Mouse (Mus musculus) stomach, embryonic 16.5 days (tissue): ENCODE results near the gene Tgfbr1. TPM values are rescaled to one million over a fixed set of nuclear protein-coding genes. Genes with fewer than 3 reads are reported as not detected.

Experiments used
- ATAC-seq: fragments of 200-750 bp; cut with Nextera tagmentation; 2 replicates; pipeline ENCODE4 v1.8.0; 2017; ENCODE audit warnings: moderate number of reproducible peaks, moderate TSS enrichment; ENCODE audit not compliant: insufficient read depth, low FRiP score
- H3K27ac ChIP-seq: fragments of 300-500 bp; sonication (generic); 2 replicates; pipeline ENCODE4 v1.5.1; 2014; ENCODE audit warnings: low read length
- H3K27me3 ChIP-seq: fragments of 300-500 bp; sonication (generic); 2 replicates; pipeline ENCODE4 v1.6.1; 2014; ENCODE audit warnings: low read length, control low read depth, mixed read lengths; ENCODE audit not compliant: control insufficient read depth, insufficient read depth
- H3K36me3 ChIP-seq: fragments of 300-500 bp; sonication (generic); 2 replicates; pipeline ENCODE4 v1.6.1; 2014; ENCODE audit warnings: low read length; ENCODE audit not compliant: control insufficient read depth, insufficient read depth
- H3K4me1 ChIP-seq: fragments of 300-500 bp; sonication (generic); 2 replicates; pipeline ENCODE4 v1.6.1; 2014; ENCODE audit warnings: low read length, control low read depth, mixed read lengths; ENCODE audit not compliant: control insufficient read depth, insufficient read depth
- H3K4me2 ChIP-seq: fragments of 300-500 bp; sonication (generic); 2 replicates; pipeline ENCODE4 v1.6.1; 2014; ENCODE audit warnings: low read depth, low read length, mixed read lengths
- H3K4me3 ChIP-seq: fragments of 300-500 bp; sonication (generic); replicated peaks from 2 replicates; pipeline ENCODE4 v1.5.1; 2014; ENCODE audit warnings: mild to moderate bottlenecking, low read length
- H3K9ac ChIP-seq: fragments of 300-500 bp; sonication (generic); 2 replicates; pipeline ENCODE4 v1.6.1; 2014; ENCODE audit warnings: low read length
- H3K9me3 ChIP-seq: fragments of 300-500 bp; sonication (generic); replicated peaks from 2 replicates; pipeline ENCODE4 v1.6.1; 2016; ENCODE audit warnings: low read length, control low read depth; ENCODE audit not compliant: control insufficient read depth
- WGBS: fragments of 180-500 bp; shearing (Covaris S2); extraction: QIAGEN DNeasy Blood & Tissue Kit; methylation state at CpG from one replicate; pipeline ENCODE4 v1.1.7; 2014; 5-methylcytosine and 5-hydroxymethylcytosine counted together
- polyA plus RNA-seq: library from polyadenylated mRNA; unstranded; fragments of >200 nt; fragmentation: Nextera tagmentation; extraction: Ambion mirVana; gene quantifications from 2 replicates; pipeline ENCODE4 v1.2.1, GENCODE M21; 2015

The Tgfbr1 gene
- polyA plus RNA-seq, 1 experiment from 2014 or later, result 30.5 TPM

DNA sequence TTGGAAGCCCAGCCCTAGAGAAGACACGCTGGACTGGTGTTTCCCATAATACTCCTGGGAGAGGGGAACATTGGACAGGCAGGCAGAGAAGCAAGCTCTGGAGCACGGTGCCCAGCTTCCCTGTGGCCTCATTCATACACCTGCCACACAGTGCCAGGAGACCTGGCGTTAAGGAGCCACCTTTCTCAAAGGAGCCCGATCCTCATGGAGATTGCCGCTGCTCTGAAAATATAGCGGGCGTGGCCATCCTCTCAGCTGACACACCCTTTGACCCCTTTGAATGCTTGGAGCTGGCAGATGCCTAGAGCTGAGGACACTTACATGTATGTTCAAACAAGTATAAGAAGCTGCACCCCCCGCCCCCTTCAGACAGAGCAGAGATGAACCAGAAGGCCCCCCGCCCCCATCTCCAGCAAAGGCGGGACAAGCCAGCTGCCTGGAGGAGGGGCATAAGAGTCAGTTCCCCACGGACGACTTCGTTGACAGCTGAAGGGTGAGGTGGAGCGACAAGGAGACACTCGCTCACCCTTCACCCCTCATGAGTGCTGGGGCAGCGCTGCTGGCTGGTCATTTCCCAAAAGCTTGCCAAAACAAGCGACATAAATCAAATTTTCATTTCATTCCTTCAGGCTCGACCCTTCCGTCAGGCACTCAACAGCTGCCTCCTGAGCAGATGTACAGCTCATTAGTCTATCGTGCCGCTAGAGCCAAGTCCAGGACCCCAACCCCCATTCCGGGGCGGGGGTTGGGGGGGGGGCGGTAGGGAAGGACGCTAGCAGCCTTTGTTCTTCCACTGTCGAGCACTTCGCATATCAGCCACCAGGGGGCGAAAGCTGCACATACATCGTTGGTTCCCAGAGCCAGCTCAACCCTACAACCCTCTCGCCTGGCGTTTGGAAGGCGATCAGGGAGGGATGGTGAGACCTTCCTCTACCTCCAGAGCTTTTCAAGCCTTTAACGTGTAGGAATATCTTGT is 84.6 kb downstream of the Tgfbr1 start:
- Histone ChIP-seq H3K36me3 (no peaks in the 10 kb centered on the region), H3K9ac (peak overlapping the region; percentile 84), H3K4me3 (peak overlapping the region; percentile 62), H3K27me3 (no peaks in the 10 kb centered on the region), H3K4me2 (peak overlapping the region; percentile 100), H3K9me3 (no peaks in the 10 kb centered on the region), H3K27ac (peak overlapping the region; percentile 76), H3K4me1 (peaks cover 9% of the 10 kb centered on the region)
- ATAC-seq, result peak; percentile 83
- WGBS, result 2% methylated on average over 33 of the region's 33 CpGs

- no peak for ATAC-seq
- Histone ChIP-seq H3K36me3 (no peaks in the 10 kb centered on the region), H3K9me3 (no peaks in the 10 kb centered on the region), H3K9ac (no peak overlapping the region), H3K4me2 (no peak overlapping the region), H3K4me1 (peaks cover 9% of the 10 kb centered on the region), H3K4me3 (no peak overlapping the region), H3K27ac (no peak overlapping the region), H3K27me3 (no peaks in the 10 kb centered on the region)
- WGBS, result 81% methylated on average over 6 of the region's 6 CpGs
Observed at GRCm38 (mm10) chr4:47438956-47439355, 85.9 kb downstream of the Tgfbr1 start.

GRCm38 (mm10) chr4:47440951-47441350 is 87.9 kb downstream of the Tgfbr1 start:
- no peaks in the 10 kb centered on the region for H3K36me3 ChIP-seq
- no peaks in the 10 kb centered on the region for H3K27me3 ChIP-seq
- H3K4me3 ChIP-seq, result no peak overlapping the region
- 89% methylated on average over 11 of the region's 11 CpGs for WGBS
- no peak overlapping the region for H3K9ac ChIP-seq
- H3K9me3 ChIP-seq, result no peaks in the 10 kb centered on the region
- ATAC-seq, result no peak
- H3K27ac ChIP-seq, result no peak overlapping the region
- H3K4me1 ChIP-seq, result peaks cover 9% of the 10 kb centered on the region
- H3K4me2 ChIP-seq, result no peak overlapping the region

DNA sequence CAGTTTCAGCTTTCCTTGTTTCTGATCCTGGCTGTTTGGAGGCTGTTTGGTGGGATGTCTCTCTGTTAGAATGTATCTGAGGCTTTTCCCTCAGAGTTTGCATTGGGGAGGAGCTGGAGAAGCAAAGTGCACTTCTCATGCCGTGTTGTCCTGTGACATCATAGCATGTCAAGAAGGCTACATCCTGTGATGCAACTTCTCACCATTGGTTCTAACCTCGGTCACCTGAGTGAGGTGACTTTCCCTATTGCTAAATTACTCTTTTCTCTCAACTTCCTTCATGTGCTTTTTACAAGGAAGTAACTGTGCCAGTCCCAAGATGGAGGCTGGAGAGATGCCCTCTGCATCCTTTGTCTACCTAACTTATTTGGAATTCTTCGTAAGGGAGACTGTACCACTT is 95.5 kb downstream of the Tgfbr1 start:
- H3K27ac ChIP-seq, result no peak overlapping the region
- H3K36me3 ChIP-seq, result no peaks in the 10 kb centered on the region
- H3K4me1 ChIP-seq, result no peaks in the 10 kb centered on the region
- no peak for ATAC-seq
- no peak overlapping the region for H3K4me2 ChIP-seq
- WGBS, result 79% methylated on average over 3 of the region's 3 CpGs
- H3K4me3 ChIP-seq, result no peak overlapping the region
- H3K27me3 ChIP-seq, result no peaks in the 10 kb centered on the region
- no peaks in the 10 kb centered on the region for H3K9me3 ChIP-seq
- H3K9ac ChIP-seq, result no peak overlapping the region

GRCm38 (mm10) chr4:47449116-47449515 is 96.1 kb downstream of the Tgfbr1 start:
- no peaks in the 10 kb centered on the region for H3K9me3 ChIP-seq
- no peaks in the 10 kb centered on the region for H3K27me3 ChIP-seq
- ATAC-seq, result no peak
- H3K9ac ChIP-seq, result no peak overlapping the region
- no peak overlapping the region for H3K27ac ChIP-seq
- H3K4me3 ChIP-seq, result no peak overlapping the region
- H3K4me2 ChIP-seq, result no peak overlapping the region
- H3K36me3 ChIP-seq, result no peaks in the 10 kb centered on the region
- 45% methylated on average over 5 of the region's 5 CpGs for WGBS
- no peaks in the 10 kb centered on the region for H3K4me1 ChIP-seq

DNA sequence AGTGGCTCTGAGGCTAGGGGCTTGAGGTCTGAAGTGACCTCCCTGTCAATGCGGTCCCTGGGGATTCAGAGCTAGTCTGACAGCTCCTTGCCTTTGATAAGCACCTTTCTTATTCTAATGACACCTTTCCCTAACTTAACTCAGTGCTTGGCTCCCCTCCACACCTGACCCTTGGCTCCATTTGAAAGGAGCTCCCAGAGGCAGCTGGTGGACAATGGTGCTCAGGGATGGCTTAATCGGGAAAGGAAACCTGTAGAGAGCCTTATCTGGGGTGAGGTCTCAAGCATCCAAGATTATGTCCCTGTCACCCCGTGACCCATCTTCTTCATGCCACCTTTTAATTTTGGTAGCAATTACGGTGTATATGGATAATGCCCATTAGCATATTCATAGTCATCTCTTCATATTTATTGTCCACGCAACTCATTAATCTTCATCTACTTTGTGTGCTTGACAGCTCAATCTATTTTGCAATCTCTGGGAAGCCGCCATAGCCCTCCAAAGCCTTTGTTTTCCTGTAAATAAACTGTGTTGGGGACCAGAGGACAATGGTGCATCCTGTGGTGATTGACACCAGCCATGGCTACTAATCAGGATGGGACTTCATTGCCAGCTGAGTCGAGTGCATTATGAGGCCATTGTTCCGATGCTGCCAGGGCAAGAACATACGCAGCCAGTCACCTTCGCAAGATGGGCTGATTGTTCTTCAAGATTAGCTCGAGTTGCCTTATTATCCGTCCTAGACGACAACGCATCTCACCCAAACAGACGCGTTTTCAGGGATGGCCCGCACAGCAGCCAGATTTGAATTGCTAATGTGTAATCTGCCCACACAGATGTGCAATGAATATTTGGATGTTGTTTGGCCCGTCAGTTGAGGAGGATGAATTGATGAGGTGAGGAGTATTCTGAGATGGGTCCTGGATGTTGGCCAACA is 96.8 kb downstream of the Tgfbr1 start:
- no peaks in the 10 kb centered on the region for H3K4me1 ChIP-seq
- no peak overlapping the region for H3K4me2 ChIP-seq
- H3K36me3 ChIP-seq, result no peaks in the 10 kb centered on the region
- no peak overlapping the region for H3K27ac ChIP-seq
- H3K9ac ChIP-seq, result no peak overlapping the region
- 34% methylated on average over 18 of the region's 18 CpGs for WGBS
- no peaks in the 10 kb centered on the region for H3K9me3 ChIP-seq
- H3K27me3 ChIP-seq, result no peaks in the 10 kb centered on the region
- no peak for ATAC-seq
- H3K4me3 ChIP-seq, result no peak overlapping the region

Other genes starting within 250 kb of the Tgfbr1 start
- gene Col15a1, start 145.1 kb upstream of the Tgfbr1 start, polyA plus RNA-seq, result 34.0 and 38.3 TPM in 2 replicates
- gene Alg2, start 121.1 kb downstream of the Tgfbr1 start, polyA plus RNA-seq, result 56.7 and 58.4 TPM in 2 replicates
- gene Sec61b, start 121.4 kb downstream of the Tgfbr1 start, polyA plus RNA-seq, result 385 and 480 TPM in 2 replicates